Mouse (Mus musculus): Measurements from ENCODE around the gene Gusb. TPM values are rescaled to one million over a fixed set of nuclear protein-coding genes. Genes with fewer than 3 reads are reported as not detected.

Gene Gusb
- polyA plus RNA-seq, 1 experiment: 35.0 TPM

GRCm38 (mm10) chr5:129980216-129980615 lies 22.6 kb downstream of the Gusb start:
- Histone ChIP-seq H3K4me3 (no peak overlapping the region), H3K36me3 (ENCODE audit: control insufficient read depth, insufficient read depth) (peaks cover 13% of the 10 kb centered on the region), H3K4me2 (ENCODE audit: low read depth) (no peak overlapping the region), H3K79me2 (ENCODE audit: control insufficient read depth, insufficient read depth) (peaks cover 6% of the 10 kb centered on the region), H3K27me3 (ENCODE audit: control insufficient read depth, insufficient read depth, insufficient read length) (no peaks in the 10 kb centered on the region), H3ac (ENCODE audit: control insufficient read depth, insufficient read length) (no peak overlapping the region)
- no peak for TF ChIP-seq TCF3 (IDR thresholded peaks at IDR 0.05; ENCODE audit: insufficient read length, low read depth)
- TF ChIP-seq POLR2A (IDR thresholded peaks at IDR 0.05; ENCODE audit: insufficient read length, low read depth): no peak
- TF ChIP-seq SRF (IDR thresholded peaks at IDR 0.05; ENCODE audit: control insufficient read depth, insufficient read length, low read depth): no peak
- no peak for TF ChIP-seq POLR2AphosphoS2 (IDR thresholded peaks at IDR 0.05; ENCODE audit: insufficient read length, low read depth)
- TF ChIP-seq USF1 (IDR thresholded peaks at IDR 0.05; ENCODE audit: low read depth): no peak
- TF ChIP-seq TCF12 (IDR thresholded peaks at IDR 0.05; ENCODE audit: insufficient read depth, poor library complexity, severe bottlenecking): no peak
- no peak for TF ChIP-seq MYOG (IDR thresholded peaks at IDR 0.05; ENCODE audit: control insufficient read depth in 1 of 3, insufficient read depth in 1 of 3, insufficient read length in 2 of 3, low read depth in 2 of 3)
- no peak for TF ChIP-seq REST (IDR thresholded peaks at IDR 0.05; ENCODE audit: insufficient read depth, insufficient read length)
- no peak for TF ChIP-seq MAX (IDR thresholded peaks at IDR 0.05; ENCODE audit: low read depth)
- no peak for TF ChIP-seq MYOD1 (IDR thresholded peaks at IDR 0.05; ENCODE audit: control insufficient read depth in 1 of 3, insufficient read length in 2 of 3, low read depth in 2 of 3)
- no peak for TF ChIP-seq CEBPB (IDR thresholded peaks at IDR 0.05; ENCODE audit: insufficient read depth, poor library complexity, severe bottlenecking)
- TF ChIP-seq E2F4 (IDR thresholded peaks at IDR 0.05; ENCODE audit: insufficient read depth): no peak

GRCm38 (mm10) chr5:129978608-129979007 lies 24.2 kb downstream of the Gusb start:
- H3K36me3 ChIP-seq (ENCODE audit: control insufficient read depth, insufficient read depth): peaks cover 9% of the 10 kb centered on the region
- H3K27me3 ChIP-seq (ENCODE audit: control insufficient read depth, insufficient read depth, insufficient read length): no peaks in the 10 kb centered on the region
- H3K4me2 ChIP-seq (ENCODE audit: low read depth): no peak overlapping the region
- H3K4me3 ChIP-seq: no peak overlapping the region
- no peak for TF ChIP-seq E2F4 (IDR thresholded peaks at IDR 0.05; ENCODE audit: insufficient read depth)
- TF ChIP-seq POLR2A (IDR thresholded peaks at IDR 0.05; ENCODE audit: insufficient read length, low read depth): no peak
- no peak for TF ChIP-seq POLR2AphosphoS2 (IDR thresholded peaks at IDR 0.05; ENCODE audit: insufficient read length, low read depth)
- TF ChIP-seq CEBPB (IDR thresholded peaks at IDR 0.05; ENCODE audit: insufficient read depth, poor library complexity, severe bottlenecking): no peak
- no peak for TF ChIP-seq USF1 (IDR thresholded peaks at IDR 0.05; ENCODE audit: low read depth)
- TF ChIP-seq TCF12 (IDR thresholded peaks at IDR 0.05; ENCODE audit: insufficient read depth, poor library complexity, severe bottlenecking): no peak
- no peak for TF ChIP-seq SRF (IDR thresholded peaks at IDR 0.05; ENCODE audit: control insufficient read depth, insufficient read length, low read depth)
- no peak for TF ChIP-seq MYOG (IDR thresholded peaks at IDR 0.05; ENCODE audit: control insufficient read depth in 1 of 3, insufficient read depth in 1 of 3, insufficient read length in 2 of 3, low read depth in 2 of 3)
- TF ChIP-seq TCF3 (IDR thresholded peaks at IDR 0.05; ENCODE audit: insufficient read length, low read depth): no peak
- H3ac ChIP-seq (ENCODE audit: control insufficient read depth, insufficient read length): no peak overlapping the region
- peaks cover 6% of the 10 kb centered on the region for H3K79me2 ChIP-seq (ENCODE audit: control insufficient read depth, insufficient read depth)

- no peak for TF ChIP-seq TCF12 (IDR thresholded peaks at IDR 0.05; ENCODE audit: insufficient read depth, poor library complexity, severe bottlenecking)
- no peak for TF ChIP-seq POLR2AphosphoS2 (IDR thresholded peaks at IDR 0.05; ENCODE audit: insufficient read length, low read depth)
- TF ChIP-seq SRF (IDR thresholded peaks at IDR 0.05; ENCODE audit: control insufficient read depth, insufficient read length, low read depth): no peak
- TF ChIP-seq CEBPB (IDR thresholded peaks at IDR 0.05; ENCODE audit: insufficient read depth, poor library complexity, severe bottlenecking): no peak
- TF ChIP-seq MYOG (IDR thresholded peaks at IDR 0.05; ENCODE audit: control insufficient read depth in 1 of 3, insufficient read depth in 1 of 3, insufficient read length in 2 of 3, low read depth in 2 of 3): no peak
- TF ChIP-seq POLR2A (IDR thresholded peaks at IDR 0.05; ENCODE audit: insufficient read length, low read depth): no peak
- TF ChIP-seq MYOD1 (IDR thresholded peaks at IDR 0.05; ENCODE audit: control insufficient read depth in 1 of 3, insufficient read length in 2 of 3, low read depth in 2 of 3): no peak
- no peak for TF ChIP-seq MAX (IDR thresholded peaks at IDR 0.05; ENCODE audit: low read depth)
- no peak for TF ChIP-seq USF1 (IDR thresholded peaks at IDR 0.05; ENCODE audit: low read depth)
- TF ChIP-seq TCF3 (IDR thresholded peaks at IDR 0.05; ENCODE audit: insufficient read length, low read depth): no peak
- no peak for TF ChIP-seq REST (IDR thresholded peaks at IDR 0.05; ENCODE audit: insufficient read depth, insufficient read length)
- TF ChIP-seq E2F4 (IDR thresholded peaks at IDR 0.05; ENCODE audit: insufficient read depth): no peak
- Histone ChIP-seq H3K79me2 (ENCODE audit: control insufficient read depth, insufficient read depth) (peaks cover 6% of the 10 kb centered on the region), H3K27me3 (ENCODE audit: control insufficient read depth, insufficient read depth, insufficient read length) (no peaks in the 10 kb centered on the region), H3K36me3 (ENCODE audit: control insufficient read depth, insufficient read depth) (peaks cover under 1% of the 10 kb centered on the region), H3K4me3 (no peak overlapping the region), H3K4me2 (ENCODE audit: low read depth) (no peak overlapping the region), H3ac (ENCODE audit: control insufficient read depth, insufficient read length) (no peak overlapping the region)
Measured at GRCm38 (mm10) chr5:129977768-129978167, 25.1 kb downstream of the Gusb start.

- no peaks in the 10 kb centered on the region for H3K36me3 ChIP-seq (ENCODE audit: control insufficient read depth, insufficient read depth)
- no peak overlapping the region for H3K4me3 ChIP-seq
- no peak overlapping the region for H3ac ChIP-seq (ENCODE audit: control insufficient read depth, insufficient read length)
- TF ChIP-seq POLR2AphosphoS2 (IDR thresholded peaks at IDR 0.05; ENCODE audit: insufficient read length, low read depth): no peak
- TF ChIP-seq CEBPB (IDR thresholded peaks at IDR 0.05; ENCODE audit: insufficient read depth, poor library complexity, severe bottlenecking): no peak
- no peak for TF ChIP-seq MYOG (IDR thresholded peaks at IDR 0.05; ENCODE audit: control insufficient read depth in 1 of 3, insufficient read depth in 1 of 3, insufficient read length in 2 of 3, low read depth in 2 of 3)
- no peak for TF ChIP-seq TCF3 (IDR thresholded peaks at IDR 0.05; ENCODE audit: insufficient read length, low read depth)
- TF ChIP-seq E2F4 (IDR thresholded peaks at IDR 0.05; ENCODE audit: insufficient read depth): no peak
- no peak for TF ChIP-seq MAX (IDR thresholded peaks at IDR 0.05; ENCODE audit: low read depth)
- no peak for TF ChIP-seq MYOD1 (IDR thresholded peaks at IDR 0.05; ENCODE audit: control insufficient read depth in 1 of 3, insufficient read length in 2 of 3, low read depth in 2 of 3)
- TF ChIP-seq SRF (IDR thresholded peaks at IDR 0.05; ENCODE audit: control insufficient read depth, insufficient read length, low read depth): no peak
- TF ChIP-seq USF1 (IDR thresholded peaks at IDR 0.05; ENCODE audit: low read depth): no peak
- TF ChIP-seq REST (IDR thresholded peaks at IDR 0.05; ENCODE audit: insufficient read depth, insufficient read length): no peak
- TF ChIP-seq POLR2A (IDR thresholded peaks at IDR 0.05; ENCODE audit: insufficient read length, low read depth): no peak
- peaks cover 6% of the 10 kb centered on the region for H3K79me2 ChIP-seq (ENCODE audit: control insufficient read depth, insufficient read depth)
- no peaks in the 10 kb centered on the region for H3K27me3 ChIP-seq (ENCODE audit: control insufficient read depth, insufficient read depth, insufficient read length)
- H3K4me2 ChIP-seq (ENCODE audit: low read depth): no peak overlapping the region
Measured at GRCm38 (mm10) chr5:129974866-129975311, 28.0 kb downstream of the Gusb start.

All from myocyte (in vitro differentiated cells).